In the genomic region with DNA sequence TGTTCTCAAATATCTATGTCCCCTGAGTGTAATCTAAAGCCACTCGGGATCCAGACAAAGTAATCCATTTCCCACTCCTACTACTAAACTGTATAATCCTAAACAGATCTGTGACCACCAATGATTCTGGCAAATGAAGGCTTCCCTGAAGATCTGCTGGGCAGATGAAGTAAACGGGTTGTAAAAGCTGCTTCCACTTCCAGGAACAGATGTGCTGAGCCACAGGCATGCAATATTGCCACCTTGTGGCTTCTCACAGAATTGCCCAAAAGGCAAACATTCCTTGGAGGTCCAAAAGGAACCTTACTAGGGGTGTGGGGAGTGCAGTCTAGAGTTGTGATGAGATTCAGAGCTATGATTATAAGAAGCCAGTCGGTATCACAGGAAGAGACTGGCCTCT, we compare ENCODE assay signal across 9 mouse cellular contexts. TPM values are rescaled to one million over a fixed set of nuclear protein-coding genes. Genes with fewer than 3 reads are reported as not detected.
DNase-seq lines count a peak whose midpoint lies in the region; ATAC-seq lines count a peak whose summit lies in the region.
"Had no signal": no experiment of that assay in that cellular context is flagged by ENCODE, and none has a peak within 500 bp of the region (broad histone marks: within the 10 kb centered on the region; RNA-seq: fewer than 3 reads in every experiment).

No protein-coding gene starts in this region.

- no peak overlapping the region for H3K27ac ChIP-seq in heart, embryonic 12.5 days (ENCODE audit: poor library complexity, severe bottlenecking)
- H3K27ac ChIP-seq: midbrain, embryonic 12.5 days had no signal

- H3K36me3 ChIP-seq in heart, embryonic 12.5 days = no peaks in the 10 kb centered on the region
- H3K36me3 ChIP-seq: midbrain, embryonic 12.5 days had no signal

- H3K9me3 ChIP-seq in heart, embryonic 12.5 days (replicated peaks) = no peaks in the 10 kb centered on the region
- H3K9me3 ChIP-seq: midbrain, embryonic 12.5 days had no signal

- WGBS in heart, embryonic 12.5 days = 14% methylated on average over 3 of the region's 3 CpGs

- H3K9ac ChIP-seq in heart, embryonic 12.5 days = no peak overlapping the region
- H3K9ac ChIP-seq: midbrain, embryonic 12.5 days had no signal

- no peak overlapping the region for H3K4me3 ChIP-seq in heart, embryonic 12.5 days
- H3K4me3 ChIP-seq: midbrain, embryonic 12.5 days had no signal

- H3K4me2 ChIP-seq in heart, embryonic 12.5 days = no peak overlapping the region
- H3K4me2 ChIP-seq: midbrain, embryonic 12.5 days had no signal

- H3K4me1 ChIP-seq in heart, embryonic 12.5 days (replicated peaks) = 0 out of 2 replicates have a peak, but pooled peaks cover 4% of the 10 kb centered on the region
- H3K4me1 ChIP-seq: midbrain, embryonic 12.5 days had no signal

- H3K27me3 ChIP-seq in heart, embryonic 12.5 days (replicated peaks) = peaks cover 27% of the 10 kb centered on the region

- no peak for ATAC-seq in heart, embryonic 12.5 days (ENCODE audit: insufficient number of reproducible peaks, low FRiP score)

- peak; percentile 65 for DNase-seq in heart, adult 8-10 months (ENCODE audit: low spot score)
- DNase-seq in adrenal gland, postnatal 25 days = peak; percentile 54
- DNase-seq in embryo, embryonic 9.5 days (ENCODE audit: extremely low spot score) = peak; percentile 60
- DNase-seq in heart, postnatal 10 days = peak; percentile 79 to 87
- DNase-seq in layer of hippocampus, postnatal 14 days (ENCODE audit: low spot score in 2 of 2) = peak; percentile 79 to 84
- DNase-seq in mesoderm, embryonic 11.5 days (ENCODE audit: low read depth, low spot score) = peak; percentile 85
- peak; percentile 34 for DNase-seq in skeletal muscle tissue, adult 2 months (ENCODE audit: low read depth, low spot score)

- intact Hi-C loops in heart, postnatal 10 days (cut with DNase I) = loop anchor here (1.0 kb wide), 2 partner anchors 88 to 176 kb away; no protein-coding TSS in a partner anchor

RNA-seq across cellular contexts. Expression of gene Etv3, which starts 26.1 kb away (rescaled TPM):
- total RNA-seq in heart, adult 8-10 months (2022) = 10 to 100 TPM; 16.8 to 20.4 (median 18.6) TPM
- 13.9 and 14.0 TPM in 2 replicates for polyA plus RNA-seq in heart, embryonic 12.5 days (2016; fragmentation: Nextera tagmentation; extraction: Ambion mirVana)
- total RNA-seq in adrenal gland, postnatal 25 days (2021) = 18.1 and 21.5 TPM in 2 replicates
- total RNA-seq in heart, postnatal 10 days (2021) = 10 to 100 TPM; 17.1 to 18.3 TPM
- total RNA-seq in layer of hippocampus, postnatal 14 days (2021) = 10 to 100 TPM; 18.0 to 18.2 TPM

Comparison
In these comparisons a context has a peak if more than half of its experiments do, and no peak if none do; other contexts are left out.
1. DNase-seq: peak in every context shown above with its lines; median percentile 85 in mesoderm, embryonic 11.5 days; 83 in heart, postnatal 10 days; 82 in layer of hippocampus, postnatal 14 days; 65 in heart, adult 8-10 months; 60 in embryo, embryonic 9.5 days; 54 in adrenal gland, postnatal 25 days; 34 in skeletal muscle tissue, adult 2 months.